Mouse (Mus musculus) urinary bladder, postnatal 25 days (tissue): Measurements from ENCODE around the gene Chmp2a.
"Not testable (repeated sequence)": the region's sequence is repeated elsewhere in the genome, so short reads cannot be mapped to it uniquely, and the experiment has no call there.

ENCODE experiments used
- DNase-seq: peaks from one replicate; pipeline ENCODE4 v3.0.0; 2022; ENCODE audit warnings: low spot score

Chmp2a gene

GRCm38 (mm10) chr7:13034148-13034977 is at the start of gene Chmp2a:
Gene Chmp2a (minus strand): TSS chr7:13034807.
- peak; percentile 97 for DNase-seq

GRCm38 (mm10) chr7:13072293-13072692 is 37.7 kb upstream of the Chmp2a start:
- DNase-seq, result no peak

- DNase-seq, result not testable (repeated sequence)
Measured at GRCm38 (mm10) chr7:13063399-13063798, 28.8 kb upstream of the Chmp2a start.

GRCm38 (mm10) chr7:13059536-13059935 is 24.9 kb upstream of the Chmp2a start:
- DNase-seq, result no peak

GRCm38 (mm10) chr7:13056913-13057700 is 22.5 kb upstream of the Chmp2a start:
- no peak for DNase-seq

- DNase-seq, result peak; percentile 86
Measured at GRCm38 (mm10) chr7:13054287-13055010, 19.8 kb upstream of the Chmp2a start, which contains the start of gene Mzf1. Gene Mzf1 (minus strand): TSS chr7:13054764.

- DNase-seq, result no peak
Measured at GRCm38 (mm10) chr7:13053961-13054286, 19.3 kb upstream of the Chmp2a start.

- DNase-seq, result no peak
Measured at GRCm38 (mm10) chr7:13053501-13053900, 18.9 kb upstream of the Chmp2a start.

GRCm38 (mm10) chr7:13053001-13053400 is 18.4 kb upstream of the Chmp2a start:
- no peak for DNase-seq

GRCm38 (mm10) chr7:13046084-13046483 is 11.5 kb upstream of the Chmp2a start:
- no peak for DNase-seq

- DNase-seq, result no peak
Measured at GRCm38 (mm10) chr7:13044254-13044625, 9.6 kb upstream of the Chmp2a start.

- no peak for DNase-seq
Measured at GRCm38 (mm10) chr7:13043445-13044253, 9.0 kb upstream of the Chmp2a start.

- DNase-seq, result no peak
Measured at GRCm38 (mm10) chr7:13043120-13043444, 8.5 kb upstream of the Chmp2a start.

GRCm38 (mm10) chr7:13042511-13042910 is 7.9 kb upstream of the Chmp2a start:
- DNase-seq, result no peak

GRCm38 (mm10) chr7:13041256-13041655 is 6.6 kb upstream of the Chmp2a start:
- DNase-seq, result no peak

GRCm38 (mm10) chr7:13039181-13039580 is 4.6 kb upstream of the Chmp2a start:
- no peak for DNase-seq

GRCm38 (mm10) chr7:13038621-13039169 is 4.1 kb upstream of the Chmp2a start:
- DNase-seq, result no peak

- DNase-seq, result peak; percentile 98
Measured at GRCm38 (mm10) chr7:13037901-13038555, 3.4 kb upstream of the Chmp2a start, which contains the start of gene Ube2m. Gene Ube2m (minus strand): TSS chr7:13038275.

GRCm38 (mm10) chr7:13037366-13037765 is 2.8 kb upstream of the Chmp2a start:
- peak; percentile 45 for DNase-seq

GRCm38 (mm10) chr7:13036806-13037205 is 2.2 kb upstream of the Chmp2a start:
- DNase-seq, result no peak
